Mouse (Mus musculus) hindbrain, embryonic 13.5 days (tissue): ENCODE measurements at regions not wholly inside any gene's neighbourhood (a gene's known extent, or its start where the extent isn't known, plus 50 kb on each side); places are given as distances from the start of the nearest gene placed in this dataset.

ENCODE experiments used
- ATAC-seq: fragments of 200-750 bp; cut with Nextera tagmentation; 2 replicates; pipeline ENCODE4 v1.8.0; 2017; ENCODE audit warnings: moderate TSS enrichment; ENCODE audit not compliant: low FRiP score
- H3K27ac ChIP-seq: fragments of 300-500 bp; sonication (generic); 2 replicates; pipeline ENCODE4 v1.5.1; 2015; ENCODE audit warnings: inconsistent platforms, mild to moderate bottlenecking, moderate library complexity
- H3K27me3 ChIP-seq: fragments of 300-500 bp; sonication (generic); 2 replicates; pipeline ENCODE4 v1.6.1; 2015; ENCODE audit warnings: mild to moderate bottlenecking, inconsistent platforms
- H3K36me3 ChIP-seq: fragments of 300-500 bp; sonication (generic); 2 replicates; pipeline ENCODE4 v1.6.1; 2015; ENCODE audit warnings: mild to moderate bottlenecking, inconsistent platforms
- H3K4me1 ChIP-seq: fragments of 300-500 bp; sonication (generic); replicated peaks from 2 replicates; pipeline ENCODE4 v1.6.1; 2015; ENCODE audit warnings: inconsistent platforms
- H3K4me2 ChIP-seq: fragments of 300-500 bp; sonication (generic); 2 replicates; pipeline ENCODE4 v1.6.1; 2015; ENCODE audit warnings: inconsistent platforms, mild to moderate bottlenecking, moderate library complexity
- H3K4me3 ChIP-seq: fragments of 300-500 bp; sonication (generic); 2 replicates; pipeline ENCODE4 v1.5.1; 2015; ENCODE audit warnings: mild to moderate bottlenecking, inconsistent platforms
- H3K9ac ChIP-seq: fragments of 300-500 bp; sonication (generic); 2 replicates; pipeline ENCODE4 v1.6.1; 2015; ENCODE audit warnings: mild to moderate bottlenecking, inconsistent platforms
- H3K9me3 ChIP-seq: fragments of 300-500 bp; sonication (generic); 2 replicates; pipeline ENCODE4 v1.6.1; 2016; ENCODE audit warnings: inconsistent platforms
- WGBS: fragments of 180-500 bp; shearing (Covaris S2); methylation state at CpG from one replicate; pipeline ENCODE4 v1.1.7; 2015; 5-methylcytosine and 5-hydroxymethylcytosine counted together

DNA sequence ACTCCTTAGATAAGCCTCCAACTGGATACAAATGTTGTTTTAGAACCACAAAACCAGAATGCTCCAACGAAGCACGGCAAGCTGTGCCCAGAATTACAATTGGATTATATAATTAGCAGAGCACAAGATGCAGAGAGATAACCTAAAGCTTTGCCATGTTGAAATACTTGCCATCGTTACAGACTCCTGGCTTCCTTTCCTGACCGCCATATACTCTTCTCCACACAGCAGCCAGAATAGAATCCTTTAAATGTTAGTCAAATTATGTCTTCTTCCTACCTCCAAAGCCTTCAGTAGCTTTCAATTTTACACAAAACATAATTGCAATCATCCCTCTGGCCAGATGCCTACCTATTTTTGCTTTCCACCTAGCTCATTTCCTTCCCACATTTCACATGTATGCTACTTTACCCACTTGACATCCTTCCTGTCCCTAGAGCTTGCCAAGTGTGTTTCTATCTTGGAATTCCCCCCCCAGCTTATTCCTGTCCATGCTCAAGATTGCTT lies 52.8 kb upstream of the G2e3 start:
- Histone ChIP-seq H3K4me1 (no peaks in the 10 kb centered on the region), H3K9ac (no peak overlapping the region), H3K27ac (no peak overlapping the region), H3K27me3 (no peaks in the 10 kb centered on the region), H3K9me3 (no peaks in the 10 kb centered on the region), H3K4me3 (no peak overlapping the region), H3K4me2 (no peak overlapping the region), H3K36me3 (no peaks in the 10 kb centered on the region)
- 92% methylated on average over 4 of the region's 4 CpGs for WGBS
- ATAC-seq = no peak

DNA sequence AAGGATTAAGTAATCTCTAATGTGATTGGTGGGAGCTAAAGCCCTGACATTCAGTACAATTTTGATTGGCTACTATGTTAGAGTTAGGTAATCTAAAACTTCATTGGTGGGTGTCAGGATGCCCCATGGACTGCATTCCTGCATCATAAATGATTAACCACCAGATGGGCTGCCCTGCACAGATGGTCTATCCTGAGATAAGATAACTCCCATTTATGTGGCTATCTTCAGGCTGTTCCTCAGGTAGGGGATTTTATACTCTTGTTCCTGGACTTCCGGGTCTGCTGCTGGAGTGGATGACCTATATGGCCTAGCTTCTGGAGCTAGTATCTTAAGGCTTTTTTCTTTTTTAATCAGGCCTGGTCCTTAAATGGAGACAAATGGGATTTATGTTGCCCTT lies 69.5 kb upstream of the G2e3 start:
- WGBS = 94% methylated on average over 1 of the region's 1 CpGs

GRCm38 (mm10) chr12:51275818-51276538 lies 71.9 kb upstream of the G2e3 start:
- H3K4me3 ChIP-seq = no peak overlapping the region
- H3K27ac ChIP-seq = no peak overlapping the region
- H3K4me2 ChIP-seq = no peak overlapping the region
- H3K27me3 ChIP-seq = no peaks in the 10 kb centered on the region
- ATAC-seq = no peak
- H3K36me3 ChIP-seq = no peaks in the 10 kb centered on the region
- 50% methylated on average over 14 of the region's 14 CpGs for WGBS
- H3K9ac ChIP-seq = no peak overlapping the region
- H3K4me1 ChIP-seq = no peaks in the 10 kb centered on the region
- H3K9me3 ChIP-seq = no peaks in the 10 kb centered on the region

More for the DNA sequence above, 69.5 kb upstream of the G2e3 start:
- no peak overlapping the region for H3K4me2 ChIP-seq
- ATAC-seq = no peak
- no peaks in the 10 kb centered on the region for H3K9me3 ChIP-seq
- H3K36me3 ChIP-seq = no peaks in the 10 kb centered on the region
- no peak overlapping the region for H3K27ac ChIP-seq
- H3K4me1 ChIP-seq = no peaks in the 10 kb centered on the region
- H3K4me3 ChIP-seq = no peak overlapping the region
- no peak overlapping the region for H3K9ac ChIP-seq
- H3K27me3 ChIP-seq = no peaks in the 10 kb centered on the region

DNA sequence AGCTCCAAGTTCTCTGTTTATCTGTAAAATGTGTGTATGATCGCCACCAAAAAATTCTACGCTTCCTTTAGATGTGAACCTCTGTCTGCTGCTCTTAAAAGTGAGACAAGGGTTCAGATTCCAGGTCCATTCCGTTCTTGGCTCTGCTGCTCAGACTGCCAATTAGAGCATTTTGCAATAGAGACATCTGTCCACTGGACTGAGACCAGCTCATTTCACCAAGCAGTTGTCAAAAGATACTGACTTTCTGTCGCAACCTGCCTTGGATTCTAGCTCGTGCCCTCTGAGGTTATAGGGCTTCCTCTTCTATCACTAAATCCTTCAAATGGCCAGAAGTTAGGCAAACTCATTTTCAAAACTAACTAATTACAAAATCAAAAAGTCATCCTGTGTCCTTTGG lies 74.4 kb upstream of the G2e3 start:
- Histone ChIP-seq H3K27ac (no peak overlapping the region), H3K36me3 (no peaks in the 10 kb centered on the region), H3K4me1 (no peaks in the 10 kb centered on the region), H3K4me3 (no peak overlapping the region), H3K27me3 (no peaks in the 10 kb centered on the region), H3K9ac (no peak overlapping the region), H3K9me3 (no peaks in the 10 kb centered on the region), H3K4me2 (no peak overlapping the region)
- WGBS = 85% methylated on average over 5 of the region's 5 CpGs
- ATAC-seq = no peak

DNA sequence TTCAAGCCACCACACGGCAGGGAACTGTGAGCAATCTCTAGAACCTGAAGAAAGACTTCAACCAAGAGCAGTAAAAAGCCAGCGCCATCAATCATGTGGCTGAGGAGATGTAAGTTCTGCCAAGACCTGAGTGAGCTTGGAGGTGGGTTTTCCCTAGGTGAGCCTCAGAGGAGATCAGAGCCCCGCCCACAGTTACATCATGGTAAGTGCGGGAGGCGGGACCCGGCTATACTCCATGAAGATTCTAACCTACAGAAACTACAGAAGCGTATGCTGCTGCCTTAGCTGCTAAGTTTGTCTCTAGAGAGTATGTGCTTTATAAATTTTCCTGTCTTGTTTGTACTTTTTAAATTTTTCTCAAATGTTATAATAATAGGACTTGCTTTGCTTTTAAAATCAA lies 105.0 kb upstream of the G2e3 start:
- Histone ChIP-seq H3K4me2 (no peak overlapping the region), H3K27ac (no peak overlapping the region), H3K9ac (no peak overlapping the region), H3K4me1 (no peaks in the 10 kb centered on the region), H3K9me3 (no peaks in the 10 kb centered on the region), H3K4me3 (no peak overlapping the region), H3K27me3 (no peaks in the 10 kb centered on the region), H3K36me3 (no peaks in the 10 kb centered on the region)
- ATAC-seq = no peak
- 85% methylated on average over 7 of the region's 7 CpGs for WGBS

DNA sequence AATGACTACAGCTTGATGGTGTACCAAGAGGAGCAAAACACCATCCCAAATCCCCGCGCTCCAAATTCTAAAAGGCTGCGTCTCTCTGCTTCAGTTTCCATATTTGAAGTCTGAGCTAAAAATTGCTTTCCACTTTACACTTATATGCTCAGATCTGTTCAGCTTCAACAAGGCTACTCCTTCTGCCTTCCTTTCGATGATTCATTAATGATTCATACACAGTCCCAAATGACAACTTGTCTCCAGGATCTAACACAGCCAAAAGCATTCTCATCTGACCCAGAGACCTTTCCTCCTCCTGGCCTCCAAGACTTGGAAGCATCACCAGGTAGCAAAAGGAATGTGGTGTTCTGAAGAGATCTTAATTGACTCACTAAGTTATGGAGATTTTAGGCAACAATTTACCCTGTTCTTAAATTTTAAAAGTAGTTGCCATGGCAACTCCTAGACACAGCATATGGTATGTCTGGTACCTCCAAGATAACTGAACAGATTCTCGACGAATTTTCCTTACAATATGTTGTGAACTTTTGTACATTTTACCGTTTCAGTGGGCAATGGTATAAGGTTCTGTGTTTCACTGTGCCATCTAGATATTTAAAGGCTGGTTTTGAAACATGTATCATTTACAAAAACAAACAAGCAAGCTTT lies 106.6 kb upstream of the G2e3 start:
- WGBS = 82% methylated on average over 7 of the region's 7 CpGs
- Histone ChIP-seq H3K4me1 (no peaks in the 10 kb centered on the region), H3K4me3 (no peak overlapping the region), H3K27ac (no peak overlapping the region), H3K9ac (no peak overlapping the region), H3K27me3 (no peaks in the 10 kb centered on the region), H3K9me3 (no peaks in the 10 kb centered on the region), H3K4me2 (no peak overlapping the region), H3K36me3 (no peaks in the 10 kb centered on the region)
- no peak for ATAC-seq

- H3K4me2 ChIP-seq = no peak overlapping the region
- no peaks in the 10 kb centered on the region for H3K36me3 ChIP-seq
- no peaks in the 10 kb centered on the region for H3K27me3 ChIP-seq
- 53% methylated on average over 2 of the region's 2 CpGs for WGBS
- ATAC-seq = no peak
- H3K9ac ChIP-seq = no peak overlapping the region
- H3K4me1 ChIP-seq = no peaks in the 10 kb centered on the region
- no peaks in the 10 kb centered on the region for H3K9me3 ChIP-seq
- H3K4me3 ChIP-seq = no peak overlapping the region
- no peak overlapping the region for H3K27ac ChIP-seq
Measured at GRCm38 (mm10) chr12:51211691-51212090, 136.2 kb upstream of the G2e3 start.

- Histone ChIP-seq H3K36me3 (no peaks in the 10 kb centered on the region), H3K4me3 (no peak overlapping the region), H3K9ac (no peak overlapping the region), H3K27me3 (no peaks in the 10 kb centered on the region), H3K4me2 (no peak overlapping the region), H3K9me3 (no peaks in the 10 kb centered on the region), H3K4me1 (no peaks in the 10 kb centered on the region), H3K27ac (no peak overlapping the region)
- ATAC-seq = no peak
- 77% methylated on average over 5 of the region's 5 CpGs for WGBS
Measured at GRCm38 (mm10) chr12:51196289-51196688, 151.6 kb upstream of the G2e3 start.

DNA sequence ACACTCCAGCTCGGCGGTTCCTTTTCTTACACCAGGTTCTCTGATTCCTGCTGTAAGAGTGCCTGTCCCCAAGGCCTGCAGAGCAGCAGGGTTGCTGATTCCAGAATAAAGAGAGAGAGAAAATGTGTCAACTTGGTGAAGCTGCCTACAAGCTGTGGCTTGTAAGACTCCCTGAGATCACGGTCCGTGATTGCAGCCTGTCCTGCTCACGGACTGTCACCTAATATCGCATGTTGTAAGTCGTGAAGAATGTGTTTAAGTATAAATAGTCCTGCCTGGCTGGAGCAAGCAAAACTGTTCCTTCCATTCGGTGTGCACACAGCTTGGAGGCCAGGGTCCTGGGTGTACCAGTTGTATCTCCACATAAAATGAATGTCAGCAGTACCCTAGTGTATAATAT lies 152.7 kb upstream of the G2e3 start:
- Histone ChIP-seq H3K4me2 (no peak overlapping the region), H3K4me3 (no peak overlapping the region), H3K27me3 (no peaks in the 10 kb centered on the region), H3K4me1 (no peaks in the 10 kb centered on the region), H3K36me3 (no peaks in the 10 kb centered on the region), H3K27ac (no peak overlapping the region), H3K9ac (no peak overlapping the region), H3K9me3 (no peaks in the 10 kb centered on the region)
- 86% methylated on average over 8 of the region's 8 CpGs for WGBS
- ATAC-seq = no peak

DNA sequence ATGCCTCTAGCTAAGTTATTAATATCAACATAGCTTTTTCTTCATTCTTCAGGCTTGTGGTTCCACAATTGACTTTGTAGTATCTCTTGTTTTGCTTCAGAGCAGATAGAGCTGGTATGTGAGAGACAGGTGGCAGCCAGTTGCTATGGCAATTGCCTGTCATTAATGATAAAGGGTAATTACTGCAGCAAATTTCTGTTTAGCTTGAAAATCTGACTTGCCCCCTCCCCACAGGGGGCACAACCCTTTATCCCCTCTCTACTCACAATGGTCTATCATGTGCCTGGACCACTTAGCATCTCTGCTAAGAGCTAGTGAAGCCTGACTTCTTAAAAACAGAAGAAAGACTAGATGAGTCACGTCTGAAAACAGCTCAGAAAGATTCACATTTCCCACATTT lies 157.1 kb upstream of the G2e3 start:
- Histone ChIP-seq H3K27ac (no peak overlapping the region), H3K4me1 (no peaks in the 10 kb centered on the region), H3K4me3 (no peak overlapping the region), H3K9me3 (no peaks in the 10 kb centered on the region), H3K9ac (no peak overlapping the region), H3K27me3 (peaks cover 5% of the 10 kb centered on the region; the same call in 1 of the 2 replicates), H3K4me2 (no peak overlapping the region), H3K36me3 (no peaks in the 10 kb centered on the region)
- ATAC-seq = no peak
- WGBS = 22% methylated on average over 1 of the region's 1 CpGs

- ATAC-seq = no peak
- WGBS = 62% methylated on average over 5 of the region's 5 CpGs
- Histone ChIP-seq H3K27me3 (peaks cover 5% of the 10 kb centered on the region; the same call in 1 of the 2 replicates), H3K9me3 (no peaks in the 10 kb centered on the region), H3K27ac (no peak overlapping the region), H3K4me2 (no peak overlapping the region), H3K4me3 (no peak overlapping the region), H3K9ac (peak overlapping the region; percentile 29; the same call in 1 of the 2 replicates), H3K36me3 (no peaks in the 10 kb centered on the region), H3K4me1 (no peaks in the 10 kb centered on the region)
Measured at GRCm38 (mm10) chr12:51190186-51190585, 157.7 kb upstream of the G2e3 start.

GRCm38 (mm10) chr12:51188229-51188628 lies 159.6 kb upstream of the G2e3 start:
- Histone ChIP-seq H3K4me1 (no peaks in the 10 kb centered on the region), H3K36me3 (no peaks in the 10 kb centered on the region), H3K9ac (no peak overlapping the region), H3K4me2 (no peak overlapping the region), H3K9me3 (no peaks in the 10 kb centered on the region), H3K4me3 (no peak overlapping the region), H3K27me3 (peaks cover 5% of the 10 kb centered on the region; the same call in 1 of the 2 replicates), H3K27ac (no peak overlapping the region)
- peak; percentile 68; the same call in 1 of the 2 replicates for ATAC-seq

DNA sequence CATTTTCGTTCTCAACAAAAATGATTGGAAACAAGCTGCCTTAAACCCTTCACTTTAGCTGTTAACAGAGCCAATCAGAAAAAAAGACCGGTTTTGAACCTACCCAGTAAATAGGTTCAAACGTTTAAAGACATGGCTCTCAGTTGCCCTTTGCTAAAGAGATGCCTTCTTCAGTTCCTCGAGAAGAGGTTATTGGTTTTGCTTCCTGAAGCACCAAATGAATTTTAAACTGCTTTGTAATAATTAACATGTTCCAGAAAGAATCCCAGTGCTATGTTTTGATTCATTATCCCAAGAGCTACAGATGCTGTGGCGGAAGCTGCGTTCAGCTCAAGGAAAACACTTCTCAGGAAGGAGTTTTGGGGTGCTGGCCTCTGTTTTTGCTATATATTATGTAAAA lies 160.1 kb upstream of the G2e3 start:
- no peak for ATAC-seq
- Histone ChIP-seq H3K9ac (no peak overlapping the region), H3K9me3 (no peaks in the 10 kb centered on the region), H3K4me3 (no peak overlapping the region), H3K27ac (no peak overlapping the region), H3K36me3 (no peaks in the 10 kb centered on the region), H3K27me3 (peaks cover 5% of the 10 kb centered on the region; the same call in 1 of the 2 replicates), H3K4me1 (no peaks in the 10 kb centered on the region), H3K4me2 (no peak overlapping the region)
- WGBS = 72% methylated on average over 6 of the region's 6 CpGs
